Mouse (Mus musculus) C2C12 (cell line): Measurements from ENCODE around the gene Npr2. TPM values are rescaled to one million over a fixed set of nuclear protein-coding genes. Genes with fewer than 3 reads are reported as not detected.

Experiments used
- H3K27me3 ChIP-seq: one replicate; pipeline ENCODE4 v1.6.1; 2011; ENCODE audit not compliant: control insufficient read depth, insufficient read depth, insufficient read length
- H3K36me3 ChIP-seq: one replicate; pipeline ENCODE4 v1.6.1; 2011; ENCODE audit not compliant: control insufficient read depth, insufficient read depth
- H3K4me3 ChIP-seq: one replicate; pipeline ENCODE4 v1.5.1; 2011; ENCODE audit warnings: mild to moderate bottlenecking, control low read depth; ENCODE audit not compliant: poor library complexity, insufficient read depth, severe bottlenecking
- H3K79me2 ChIP-seq: one replicate; pipeline ENCODE4 v1.6.1; 2011; ENCODE audit not compliant: control insufficient read depth, insufficient read depth
- H3K79me3 ChIP-seq: one replicate; pipeline ENCODE4 v1.6.1; 2011; ENCODE audit warnings: low read depth, control low read depth
- H3ac ChIP-seq: one replicate; pipeline ENCODE3; 2011; ENCODE audit warnings: low read depth; ENCODE audit not compliant: control insufficient read depth, insufficient read length
- CEBPB ChIP-seq: IDR thresholded peaks from one replicate; pipeline ENCODE4 v1.6.1; 2011; ENCODE audit warnings: low read depth, mild to moderate bottlenecking, control low read depth, moderate library complexity
- CTCF ChIP-seq: IDR thresholded peaks from one replicate; pipeline ENCODE4 v1.5.1; 2011; ENCODE audit not compliant: control insufficient read depth, insufficient read depth, insufficient read length
- FOSL1 ChIP-seq: IDR thresholded peaks from one replicate; pipeline ENCODE4 v1.8.0; 2011; ENCODE audit warnings: mild to moderate bottlenecking, low read length; ENCODE audit not compliant: poor library complexity, insufficient read depth, severe bottlenecking
- MAX ChIP-seq: IDR thresholded peaks from one replicate; pipeline ENCODE4 v1.6.1; 2011; ENCODE audit warnings: mild to moderate bottlenecking, control low read depth
- MYOD1 ChIP-seq: IDR thresholded peaks from one replicate; pipeline ENCODE4 v1.6.1; 2011; ENCODE audit warnings: low read depth; ENCODE audit not compliant: control insufficient read depth, insufficient read length
- MYOG ChIP-seq: IDR thresholded peaks from one replicate; pipeline ENCODE4 v1.6.1; 2011; ENCODE audit not compliant: control insufficient read depth, insufficient read length; ENCODE audit errors: extremely low read depth
- USF1 ChIP-seq: IDR thresholded peaks from one replicate; pipeline ENCODE4 v1.6.1; 2011; ENCODE audit warnings: low read depth, mild to moderate bottlenecking, control low read depth, moderate library complexity
- long read RNA-seq, 2 experiments: library from polyadenylated mRNA; unstranded; transcript quantifications; one replicate each; pipeline ENCODE4 v2.0.0; 2019 to 2020
- polyA plus RNA-seq: library from polyadenylated mRNA; unstranded; fragments of >200 nt; fragmentation: generic; extraction: Trizol; gene quantifications from one replicate; pipeline ENCODE4 v1.2.1, GENCODE M21; 2012; ENCODE audit warnings: missing spikeins

The Npr2 gene
- 7.3 TPM for polyA plus RNA-seq
- long read RNA-seq, experiment 1, partial matches to known transcripts, result 3 of 5 reads
- long read RNA-seq, experiment 1, other reads (novel, unspliced or antisense), result 2 of 5 reads
- long read RNA-seq, experiment 2, transcript Npr2-201 (22 exons, 3,660 nt), result major isoform, 7 of 13 reads
- long read RNA-seq, experiment 2, partial matches to known transcripts, result 3 of 13 reads
- long read RNA-seq, experiment 2, other reads (novel, unspliced or antisense), result 3 of 13 reads

GRCm38 (mm10) chr4:43631046-43631955, at the start of gene Npr2:
TSS of gene Npr2 (plus strand) at chr4:43631935.
- Histone ChIP-seq H3K27me3 (no peaks in the 10 kb centered on the region), H3K4me3 (peak within 1 kb of the TSS; percentile 28), H3K79me3 (no peaks in the 10 kb centered on the region), H3ac (peak within 1 kb of the TSS; percentile 88), H3K36me3 (no peaks in the 10 kb centered on the region), H3K79me2 (no peaks in the 10 kb centered on the region)
- TF ChIP-seq MYOD1 (no peak), CEBPB (no peak), CTCF (no peak), MAX (no peak), FOSL1 (no peak), MYOG (no peak), USF1 (no peak)

- Histone ChIP-seq H3K36me3 (peaks cover 33% of the 10 kb centered on the region), H3K4me3 (no peak overlapping the region), H3K27me3 (no peaks in the 10 kb centered on the region), H3ac (no peak overlapping the region), H3K79me3 (peaks cover 3% of the 10 kb centered on the region), H3K79me2 (peaks cover 23% of the 10 kb centered on the region)
- no peak for TF ChIP-seq FOSL1
- TF ChIP-seq MYOG, result no peak
- peak; percentile 10 for TF ChIP-seq MYOD1
Measured at GRCm38 (mm10) chr4:43582241-43582640, 49.5 kb upstream of the Npr2 start.

DNA sequence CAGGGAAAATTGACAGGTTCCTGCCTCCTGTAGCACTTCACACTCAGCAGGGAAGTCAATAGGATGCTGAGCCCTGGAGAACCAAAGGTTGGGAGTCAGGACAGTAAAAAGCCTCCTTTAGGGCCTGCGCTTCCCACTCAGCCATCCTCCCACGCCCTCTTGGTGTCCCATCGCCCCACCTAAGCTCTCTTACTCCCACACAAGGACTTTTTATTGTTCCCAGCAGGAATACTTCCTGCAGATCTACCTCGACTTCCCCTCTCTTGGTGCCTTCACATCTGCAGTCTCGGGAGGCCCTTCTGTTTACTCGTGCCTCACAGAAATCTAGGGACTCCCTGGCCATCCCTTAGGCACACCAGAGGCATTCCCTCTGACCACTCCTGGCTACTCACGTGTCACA, 48.3 kb upstream of the Npr2 start:
- no peaks in the 10 kb centered on the region for H3K27me3 ChIP-seq
- H3K79me2 ChIP-seq, result peaks cover 12% of the 10 kb centered on the region
- H3K4me3 ChIP-seq, result no peak overlapping the region
- peaks cover 3% of the 10 kb centered on the region for H3K79me3 ChIP-seq
- TF ChIP-seq USF1 (no peak), CEBPB (no peak), MYOG (no peak), MAX (no peak), FOSL1 (no peak), MYOD1 (no peak), CTCF (no peak)
- no peak overlapping the region for H3ac ChIP-seq
- peaks cover 33% of the 10 kb centered on the region for H3K36me3 ChIP-seq

- Histone ChIP-seq H3K79me3 (peaks cover 3% of the 10 kb centered on the region), H3K27me3 (no peaks in the 10 kb centered on the region), H3K79me2 (peaks cover 4% of the 10 kb centered on the region), H3ac (no peak within 1 kb of the TSS), H3K36me3 (peaks cover 33% of the 10 kb centered on the region), H3K4me3 (no peak within 1 kb of the TSS)
- TF ChIP-seq MAX, result no peak
- TF ChIP-seq MYOG, result no peak
- no peak for TF ChIP-seq FOSL1
- TF ChIP-seq USF1, result no peak
- TF ChIP-seq CEBPB, result no peak
- no peak for TF ChIP-seq CTCF
- no peak for TF ChIP-seq MYOD1
Measured at GRCm38 (mm10) chr4:43584444-43585416, 47.0 kb upstream of the Npr2 start, which contains the start of gene Msmp. TSS of gene Msmp (minus strand) at chr4:43584494.

DNA sequence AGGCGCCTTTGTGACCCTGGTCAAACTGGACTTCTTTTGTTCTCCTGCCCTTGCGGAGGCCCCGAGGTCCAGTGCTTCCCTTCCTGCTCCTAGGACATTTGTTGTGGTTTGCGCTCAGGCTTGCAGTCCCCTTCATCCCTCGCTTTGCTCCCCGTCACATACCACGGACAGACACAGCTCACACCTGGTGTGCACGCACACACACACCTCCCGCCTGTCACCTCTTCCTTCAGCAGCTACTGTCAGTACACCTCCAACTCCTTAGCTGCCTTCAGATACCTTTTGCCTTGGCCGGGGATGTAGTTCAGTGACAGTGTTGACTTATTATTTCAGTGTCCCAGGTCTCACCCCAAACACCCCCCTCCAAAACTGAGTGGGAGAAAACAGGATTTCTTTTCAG, 46.1 kb upstream of the Npr2 start:
- Histone ChIP-seq H3K27me3 (no peaks in the 10 kb centered on the region), H3K4me3 (no peak overlapping the region), H3K79me3 (no peaks in the 10 kb centered on the region), H3K36me3 (peaks cover 31% of the 10 kb centered on the region), H3ac (no peak overlapping the region), H3K79me2 (no peaks in the 10 kb centered on the region)
- TF ChIP-seq FOSL1, result no peak
- TF ChIP-seq CEBPB, result no peak
- TF ChIP-seq USF1, result no peak
- TF ChIP-seq MAX, result no peak
- TF ChIP-seq CTCF, result no peak
- TF ChIP-seq MYOD1, result no peak
- TF ChIP-seq MYOG, result no peak
